Mouse (Mus musculus): ENCODE measurements around the gene Gpr25.

Gpr25 gene

DNA sequence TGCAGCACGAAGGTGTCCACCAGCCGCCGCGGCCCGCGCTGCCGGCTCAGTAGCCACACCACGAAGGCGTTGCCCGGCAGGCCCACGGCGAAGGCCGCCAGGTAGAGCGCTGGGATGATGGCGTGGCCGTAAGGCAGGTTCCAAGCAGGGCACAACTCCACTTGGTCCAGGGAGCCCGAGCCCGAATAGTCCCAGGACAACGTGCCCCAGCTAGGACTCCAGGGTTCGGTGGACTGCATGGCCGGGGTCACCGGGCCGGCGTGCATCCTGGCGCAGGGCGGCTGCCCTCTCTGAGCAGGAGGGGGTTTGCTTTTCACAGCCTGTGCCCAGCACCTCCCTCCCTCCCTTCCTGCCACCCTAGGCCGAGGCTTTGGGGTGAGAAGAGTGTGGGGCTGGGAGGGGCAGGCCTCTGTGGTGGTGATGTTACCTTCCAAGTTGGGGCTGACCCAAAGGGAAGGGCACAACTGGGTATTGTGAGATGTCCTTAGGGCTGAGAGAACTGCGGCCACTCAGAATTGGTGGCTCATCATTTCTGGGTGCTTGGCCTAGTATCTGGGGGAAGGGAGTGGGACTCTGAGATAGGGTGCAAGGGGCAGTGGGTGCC is at the start of gene Gpr25:
Gene Gpr25 (minus strand): TSS at position 239 of the 604 bp plus-strand sequence.
- DNase-seq (ENCODE audit: low spot score) = no peak

DNA sequence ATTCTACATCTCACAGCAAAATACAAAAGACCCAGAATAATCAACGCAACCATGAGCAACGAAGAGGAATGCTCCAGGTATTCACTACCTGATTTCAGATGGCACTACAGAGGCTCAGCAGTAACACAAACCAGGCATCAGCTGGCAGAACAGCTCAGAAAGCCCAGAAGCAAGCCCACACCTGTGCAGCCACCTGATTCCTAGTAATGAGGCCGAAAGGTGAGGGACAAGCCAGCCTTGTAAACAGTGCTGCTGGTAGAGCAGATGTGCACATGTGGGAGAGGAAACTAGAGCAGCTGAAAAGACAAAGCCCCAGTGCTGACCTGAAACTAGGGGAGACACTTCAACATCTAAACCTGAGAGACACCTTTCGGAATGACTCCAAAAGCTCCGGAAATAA is 48.5 kb upstream of the Gpr25 start:
- no peak for DNase-seq (ENCODE audit: low spot score)

- DNase-seq (ENCODE audit: low spot score) = peak; percentile 23
Measured at GRCm38 (mm10) chr1:136306424-136306823, 45.8 kb upstream of the Gpr25 start.

DNA sequence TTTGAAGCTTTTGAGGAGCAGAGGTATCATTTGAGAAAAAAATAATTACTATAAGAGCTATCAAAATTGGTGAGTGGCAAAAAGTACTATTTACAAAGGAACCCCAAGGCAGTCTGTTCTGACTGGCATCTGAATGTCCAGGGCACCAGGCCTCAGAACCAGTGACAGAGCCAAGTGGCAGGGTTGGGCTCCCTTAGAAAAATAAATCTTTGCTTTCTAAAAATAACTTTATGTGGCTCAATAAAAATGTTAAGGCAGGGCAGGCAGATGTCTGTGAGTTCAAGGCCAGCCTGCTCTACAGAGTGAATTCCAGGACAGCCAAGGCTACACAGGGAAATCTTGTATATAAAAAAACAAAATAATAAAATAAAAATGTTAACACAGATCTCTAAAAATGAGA is 33.3 kb upstream of the Gpr25 start:
- no peak for DNase-seq (ENCODE audit: low spot score)

- no peak for DNase-seq (ENCODE audit: low spot score)
Measured at GRCm38 (mm10) chr1:136289803-136290202, 29.1 kb upstream of the Gpr25 start.

DNA sequence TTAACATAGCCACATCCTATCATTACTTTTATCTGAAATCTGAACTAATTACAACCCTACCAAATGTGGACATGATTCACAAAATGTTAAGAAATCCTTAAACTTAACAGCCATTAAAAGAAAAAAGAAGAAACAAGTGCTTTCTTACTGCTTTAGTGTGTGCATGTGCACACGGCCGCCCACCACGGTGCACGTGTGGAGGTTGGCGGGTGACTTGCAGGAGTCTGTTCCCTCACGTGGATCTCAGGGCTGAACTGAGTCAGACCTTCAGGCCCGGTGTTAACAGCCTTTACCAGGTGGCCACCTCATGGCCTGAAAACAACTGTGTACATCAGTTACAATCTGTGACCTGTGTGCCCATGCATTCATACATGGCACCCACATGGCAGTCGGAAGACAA is 16.7 kb upstream of the Gpr25 start:
- DNase-seq (ENCODE audit: low spot score) = no peak

DNA sequence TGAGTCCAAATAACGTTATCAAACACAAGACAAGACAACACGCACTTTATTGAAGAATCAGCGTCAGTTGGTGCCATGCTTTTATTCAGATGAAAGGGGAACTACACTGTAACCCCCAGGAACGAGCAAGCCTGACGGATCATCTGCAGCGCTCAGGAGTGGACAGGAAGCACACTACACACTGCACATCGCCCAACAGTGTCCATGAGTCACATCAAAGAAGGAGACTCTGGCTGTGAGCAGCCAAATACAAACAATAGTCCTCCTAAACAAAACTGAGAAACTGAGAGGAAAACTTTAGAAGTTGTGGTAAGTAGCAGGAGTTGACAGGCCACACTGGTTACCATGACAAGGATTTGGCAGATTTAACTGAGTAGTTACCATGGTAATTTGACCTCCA is 7.6 kb upstream of the Gpr25 start:
- no peak for DNase-seq (ENCODE audit: low spot score)

DNA sequence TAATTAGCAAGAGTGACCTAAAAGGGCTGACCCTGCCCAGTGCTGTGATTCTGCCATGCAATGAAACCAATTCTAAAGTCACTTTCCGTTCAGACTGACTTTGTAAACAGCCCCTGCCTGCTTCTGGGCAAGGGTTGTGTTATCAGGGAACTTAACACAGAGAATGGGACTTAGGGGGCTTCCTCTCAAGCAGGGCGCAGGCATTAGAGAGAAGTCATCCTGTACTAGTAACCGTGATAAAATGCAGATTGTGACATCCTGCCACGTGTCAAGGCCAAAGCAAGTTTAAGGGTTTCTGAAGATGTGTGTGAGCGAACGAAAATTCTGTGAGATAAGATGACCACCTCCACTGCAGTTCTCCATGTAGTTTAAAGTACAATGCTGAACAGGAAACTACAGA is 5.5 kb upstream of the Gpr25 start:
- DNase-seq (ENCODE audit: low spot score) = no peak

DNA sequence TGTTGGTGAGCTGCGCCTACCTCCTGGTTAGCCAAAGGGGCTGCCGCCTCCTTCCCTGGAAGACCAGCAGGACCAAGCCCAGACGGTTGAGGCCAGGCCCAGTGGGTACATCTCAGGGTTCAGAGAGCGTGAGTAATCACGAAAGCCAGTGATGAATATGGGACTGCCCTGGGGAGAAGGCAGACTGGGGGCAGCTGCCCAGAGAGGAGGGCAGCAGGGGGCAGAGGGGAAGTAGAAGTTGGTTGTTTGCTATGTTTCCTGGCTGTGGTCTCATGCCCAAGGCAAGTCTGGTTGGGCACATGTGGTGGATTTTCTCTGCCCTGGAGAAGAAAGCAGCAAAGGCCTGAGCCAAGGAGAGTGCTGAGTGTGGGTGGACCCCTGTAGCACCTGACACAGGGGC is 2.7 kb upstream of the Gpr25 start:
- no peak for DNase-seq (ENCODE audit: low spot score)

DNA sequence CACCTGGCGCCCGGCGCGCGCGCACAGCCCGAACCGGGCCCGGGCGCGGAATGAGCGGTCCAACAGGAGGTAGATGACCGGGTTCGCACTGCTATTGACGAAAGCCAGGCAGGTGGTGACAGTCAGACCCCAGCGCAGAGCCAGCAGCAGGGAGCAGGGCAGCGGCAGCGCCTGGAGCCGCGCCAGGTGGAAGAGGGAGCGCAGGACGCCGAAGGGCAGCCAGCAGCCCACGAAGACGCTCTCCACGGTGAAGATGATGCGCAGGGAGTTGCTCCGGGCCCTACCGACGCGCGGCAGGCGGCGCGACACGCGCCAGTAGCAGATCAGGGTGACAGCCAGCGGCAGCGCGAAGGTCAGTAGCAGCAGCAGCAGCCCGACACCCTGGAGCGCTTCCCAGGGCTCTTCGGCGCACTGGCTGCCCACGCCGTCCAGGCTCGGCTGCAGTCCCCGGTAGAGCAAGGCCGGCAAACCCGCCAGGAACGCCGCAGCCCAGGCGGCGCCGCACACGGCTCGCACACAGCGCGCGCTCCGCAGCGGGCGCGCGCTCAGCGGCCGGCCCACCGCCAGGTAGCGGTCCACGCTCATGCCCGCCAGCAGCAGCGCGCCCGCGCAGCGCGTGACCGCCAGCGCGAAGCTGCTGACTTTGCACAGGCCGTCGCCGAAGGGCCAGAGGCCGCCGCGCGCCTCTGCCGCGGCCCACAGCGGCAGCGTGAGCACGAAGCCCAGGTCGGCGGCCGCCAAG is 609 bp downstream of the Gpr25 start:
- DNase-seq (ENCODE audit: low spot score) = no peak

- no peak for DNase-seq (ENCODE audit: low spot score)
Measured at GRCm38 (mm10) chr1:136259543-136259892, 1.2 kb downstream of the Gpr25 start.

DNA sequence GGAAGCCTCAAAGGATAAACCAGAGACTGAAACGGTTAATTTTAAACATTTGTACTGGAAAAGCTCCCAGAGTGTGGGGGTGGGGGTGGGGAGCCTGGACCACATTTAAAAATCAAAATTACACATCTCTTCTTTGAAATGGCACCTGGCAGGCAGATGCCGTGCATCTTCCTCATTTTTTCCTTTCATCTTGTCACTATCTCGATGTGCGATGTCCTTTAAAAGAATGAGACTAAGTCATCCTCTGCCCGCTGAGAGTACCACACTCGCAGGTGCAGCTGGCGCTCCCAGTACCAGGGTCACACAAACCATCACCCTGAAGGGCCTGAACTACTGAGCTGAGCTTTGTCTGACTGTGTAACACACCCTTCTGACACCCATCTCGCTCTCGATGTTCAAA is 2.2 kb downstream of the Gpr25 start:
- DNase-seq (ENCODE audit: low spot score) = no peak

DNA sequence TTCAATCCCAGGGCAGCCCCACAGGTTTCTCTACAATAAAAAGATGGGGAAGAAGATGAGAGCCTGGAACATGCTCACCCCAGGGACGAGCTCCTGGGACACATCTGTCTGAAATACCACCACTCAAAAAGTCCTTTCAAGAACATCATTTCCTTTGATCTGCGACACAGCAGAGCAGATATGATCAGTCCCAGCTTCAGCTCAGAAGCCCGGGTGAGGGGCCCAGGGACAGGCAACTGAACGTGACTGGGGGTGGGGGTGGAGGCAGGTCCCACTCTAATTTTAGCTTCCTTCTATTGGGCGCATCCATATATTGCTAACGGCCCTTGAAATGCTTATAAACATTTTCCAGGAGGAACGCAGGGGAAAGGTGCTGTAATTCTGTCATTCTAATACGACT is 5.0 kb downstream of the Gpr25 start:
- no peak for DNase-seq (ENCODE audit: low spot score)

GRCm38 (mm10) chr1:136255174-136255573 is 5.5 kb downstream of the Gpr25 start:
- DNase-seq (ENCODE audit: low spot score) = no peak

DNA sequence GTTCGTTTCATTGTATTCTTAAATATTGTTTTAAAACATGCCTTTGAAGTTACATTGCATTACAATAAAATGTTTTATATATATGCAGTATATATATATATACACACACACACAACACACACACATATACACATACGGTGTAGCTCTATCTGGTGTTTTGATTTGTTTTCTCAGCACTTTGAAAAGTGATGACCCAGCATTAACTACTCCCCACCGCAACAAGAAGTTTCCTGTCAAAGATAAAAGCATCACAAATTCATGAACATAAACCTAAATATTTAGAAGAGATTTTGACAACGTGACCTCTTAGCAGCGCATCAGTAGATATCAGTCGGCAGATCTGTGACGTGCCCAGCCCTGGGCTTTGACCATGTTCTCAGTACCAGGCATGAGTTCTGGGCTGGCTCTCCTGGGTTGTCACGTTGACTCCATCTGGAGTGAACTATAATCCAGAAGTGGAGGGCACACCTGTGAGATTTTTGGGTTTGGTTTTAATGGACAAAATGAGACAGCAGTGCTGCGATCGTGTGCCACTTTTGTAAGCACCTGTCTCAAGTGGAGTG is 6.1 kb downstream of the Gpr25 start:
- DNase-seq (ENCODE audit: low spot score) = no peak

DNA sequence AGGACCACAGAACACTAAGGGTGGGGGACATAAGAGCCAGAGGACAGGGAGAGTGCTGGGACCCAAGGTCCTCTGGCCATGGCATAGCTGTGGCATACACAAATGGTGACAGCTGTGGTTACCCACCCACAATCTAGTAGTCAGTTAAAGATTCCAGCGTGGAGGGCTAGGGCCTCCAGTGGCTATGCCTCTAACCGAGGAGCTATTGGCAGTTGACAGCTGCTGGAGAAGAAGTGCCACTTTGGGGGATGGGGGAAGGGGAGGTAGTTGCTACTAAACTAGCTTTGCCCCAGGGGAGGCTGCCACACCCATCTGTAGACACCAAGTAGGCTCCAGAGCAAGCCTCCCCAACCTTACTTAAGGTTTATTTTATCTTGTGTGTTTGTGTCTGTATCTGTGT is 7.2 kb downstream of the Gpr25 start:
- DNase-seq (ENCODE audit: low spot score) = no peak

- no peak for DNase-seq (ENCODE audit: low spot score)
Measured at GRCm38 (mm10) chr1:136249662-136250061, 11.0 kb downstream of the Gpr25 start.

DNA sequence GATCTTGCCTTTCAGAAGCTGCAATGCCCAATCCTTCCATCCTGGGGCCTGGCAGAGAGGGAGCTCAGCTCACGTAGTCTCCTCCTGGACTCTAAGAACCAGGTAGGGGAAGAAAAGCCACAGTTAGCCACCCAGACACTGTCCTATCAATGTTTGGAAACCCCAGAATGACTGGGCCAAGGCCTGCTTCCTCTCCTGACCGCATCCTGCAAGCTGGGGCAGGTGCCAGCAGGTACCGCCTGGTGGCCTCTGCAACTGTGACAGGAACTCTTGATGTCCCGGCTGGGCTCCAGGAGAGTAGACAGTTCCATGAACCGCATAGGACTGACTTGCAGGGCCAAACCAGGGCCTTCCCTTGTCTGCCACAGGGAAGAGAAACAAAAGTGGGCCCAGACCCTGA is 13.3 kb downstream of the Gpr25 start:
- DNase-seq (ENCODE audit: low spot score) = no peak

DNA sequence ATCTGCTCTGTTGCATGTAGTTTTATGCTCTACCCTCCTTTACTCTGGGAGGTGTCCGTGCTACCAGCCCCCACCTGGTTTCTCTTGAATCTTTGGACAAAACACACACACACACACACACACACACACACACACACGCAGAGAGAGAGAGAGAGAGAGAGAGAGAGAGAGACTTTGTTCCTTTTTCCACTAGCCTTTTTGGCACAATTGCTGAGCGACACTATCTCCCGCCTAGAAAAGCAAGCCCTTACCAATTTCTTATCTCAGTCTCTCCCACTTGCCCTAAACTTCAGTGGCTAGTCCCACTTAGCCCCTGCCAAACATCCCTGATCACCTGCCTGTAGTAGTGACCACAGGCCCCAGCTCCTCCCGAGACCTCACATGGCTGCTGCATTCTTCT is 16.2 kb downstream of the Gpr25 start:
- DNase-seq (ENCODE audit: low spot score) = no peak

- no peak for DNase-seq (ENCODE audit: low spot score)
Measured at GRCm38 (mm10) chr1:136241801-136242200, 18.9 kb downstream of the Gpr25 start.

GRCm38 (mm10) chr1:136238495-136238894 is 22.2 kb downstream of the Gpr25 start:
- no peak for DNase-seq (ENCODE audit: low spot score)

DNA sequence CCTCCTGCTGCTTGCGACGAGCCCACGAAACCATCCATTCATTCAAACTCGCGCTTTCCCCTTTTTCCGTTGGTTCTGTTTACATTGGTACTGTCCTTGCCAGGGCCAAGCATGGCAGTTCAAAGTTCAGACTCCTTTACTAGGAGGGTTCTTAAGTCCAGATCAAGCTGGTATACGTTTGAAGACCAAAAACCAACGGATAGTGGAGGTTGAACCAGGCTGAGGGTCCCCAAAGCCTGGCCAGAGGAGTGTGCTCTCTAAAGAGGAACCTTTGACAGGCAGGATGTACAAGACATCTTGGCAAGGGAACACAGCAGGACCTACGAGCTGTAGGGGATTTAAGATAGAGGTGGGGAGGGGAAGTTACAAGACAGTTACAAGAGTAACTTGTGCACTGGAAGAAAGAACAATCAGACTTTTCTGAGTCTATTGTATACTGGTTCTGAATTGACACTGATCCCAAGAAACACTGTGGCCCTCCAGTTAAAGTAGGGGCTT is 26.0 kb downstream of the Gpr25 start:
- DNase-seq (ENCODE audit: low spot score) = no peak

GRCm38 (mm10) chr1:136233892-136234594 is 26.6 kb downstream of the Gpr25 start, which contains the start of gene Inava:
Gene Inava, minus strand, starts transcription at chr1:136234264.
- DNase-seq (ENCODE audit: low spot score) = peak; percentile 29

Data from T-cell, adult 2 months (primary cell).